In the genomic region with DNA sequence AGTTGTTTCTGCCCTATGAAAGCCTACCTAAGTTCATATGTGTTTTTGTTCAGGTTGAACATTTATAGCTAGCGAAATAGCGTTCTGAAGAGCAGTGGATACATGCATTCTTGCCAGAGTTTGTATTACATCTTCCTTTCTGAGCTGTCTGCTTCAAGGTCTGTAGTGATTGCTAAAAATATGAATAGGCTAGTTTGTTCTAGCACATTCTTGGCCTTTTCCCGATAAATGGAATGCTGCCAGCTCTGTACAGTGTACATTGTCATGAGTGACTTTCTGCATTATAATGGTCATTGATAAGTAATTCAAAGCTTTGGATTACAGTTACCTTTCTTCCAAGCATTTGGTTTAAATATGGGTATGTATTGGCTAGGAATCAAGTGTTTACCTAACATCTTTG, we compare ENCODE assay signal across 8 mouse cellular contexts. TPM values are rescaled to one million over a fixed set of nuclear protein-coding genes. Genes with fewer than 3 reads are reported as not detected.
DNase-seq lines count a peak whose midpoint lies in the region; ATAC-seq and TF ChIP-seq lines count a peak whose summit lies in the region.

No protein-coding gene starts in this region.

- H3K27ac ChIP-seq in cerebellum, adult 2 months (ENCODE audit: insufficient read depth, low read length), result no peak overlapping the region
- no peak overlapping the region for H3K27ac ChIP-seq in lung, postnatal 0 days (ENCODE audit: low read length)
- no peak overlapping the region for H3K27ac ChIP-seq in limb, embryonic 11.5 days (replicated peaks; ENCODE audit: low read depth, low read length)
- H3K27ac ChIP-seq in stomach, embryonic 15.5 days, result no peak overlapping the region

- no peaks in the 10 kb centered on the region for H3K9me3 ChIP-seq in lung, postnatal 0 days (ENCODE audit: low read length)
- H3K9me3 ChIP-seq in limb, embryonic 11.5 days (ENCODE audit: control insufficient read depth, low read length), result no peaks in the 10 kb centered on the region
- H3K9me3 ChIP-seq in stomach, embryonic 15.5 days, result no peaks in the 10 kb centered on the region

- H3K4me1 ChIP-seq in cerebellum, adult 2 months (ENCODE audit: control insufficient read depth, insufficient read depth, low read length), result no peaks in the 10 kb centered on the region
- peaks cover 7% of the 10 kb centered on the region; the same call in 1 of the 2 replicates for H3K4me1 ChIP-seq in lung, postnatal 0 days (ENCODE audit: insufficient read depth, low read depth, low read length)
- no peaks in the 10 kb centered on the region for H3K4me1 ChIP-seq in limb, embryonic 11.5 days (ENCODE audit: control insufficient read depth, insufficient read depth, low read length)
- no peaks in the 10 kb centered on the region for H3K4me1 ChIP-seq in stomach, embryonic 15.5 days

- H3K9ac ChIP-seq in lung, postnatal 0 days (replicated peaks; ENCODE audit: low read depth), result no peak overlapping the region
- no peak overlapping the region for H3K9ac ChIP-seq in limb, embryonic 11.5 days (ENCODE audit: low read length)
- no peak overlapping the region for H3K9ac ChIP-seq in stomach, embryonic 15.5 days

- no peak for ATAC-seq in lung, postnatal 0 days
- ATAC-seq in limb, embryonic 11.5 days (ENCODE audit: insufficient number of reproducible peaks, low FRiP score, low TSS enrichment, low read depth), result no peak
- ATAC-seq in stomach, embryonic 15.5 days (ENCODE audit: insufficient read depth, low FRiP score, low read depth), result no peak

- TF ChIP-seq EP300 in lung, postnatal 0 days (IDR thresholded peaks at IDR 0.05), result no peak

- TF ChIP-seq CTCF in cerebellum, adult 2 months (IDR thresholded peaks at IDR 0.05; ENCODE audit: borderline replicate concordance, insufficient read depth, low read depth, low read length), result no peak
- TF ChIP-seq CTCF in lung, postnatal 0 days (IDR thresholded peaks at IDR 0.05), result no peak

- H3K27me3 ChIP-seq in cerebellum, adult 2 months (ENCODE audit: control insufficient read depth, insufficient read depth, low read length), result no peaks in the 10 kb centered on the region
- peaks cover 13% of the 10 kb centered on the region; the same call in 1 of the 2 replicates for H3K27me3 ChIP-seq in lung, postnatal 0 days (replicated peaks; ENCODE audit: insufficient read depth, low read length)
- H3K27me3 ChIP-seq in limb, embryonic 11.5 days (ENCODE audit: control insufficient read depth, insufficient read depth, low read length), result peaks cover 10% of the 10 kb centered on the region
- no peaks in the 10 kb centered on the region for H3K27me3 ChIP-seq in stomach, embryonic 15.5 days (replicated peaks)

- under 1% methylated on average over 3 of the region's 3 CpGs for WGBS in cerebellum, adult 2 months
- 0% methylated on average over 3 of the region's 3 CpGs for WGBS in lung, postnatal 0 days
- 11% methylated on average over 3 of the region's 3 CpGs for WGBS in limb, embryonic 11.5 days
- 3% methylated on average over 3 of the region's 3 CpGs for WGBS in stomach, embryonic 15.5 days

- peak overlapping the region; percentile 99 for H3K4me2 ChIP-seq in lung, postnatal 0 days (replicated peaks; ENCODE audit: low read depth, low read length)
- peak overlapping the region; percentile 48 for H3K4me2 ChIP-seq in limb, embryonic 11.5 days (ENCODE audit: low read depth, severe bottlenecking)
- H3K4me2 ChIP-seq in stomach, embryonic 15.5 days, result peak overlapping the region; percentile 95

- no peak for TF ChIP-seq POLR2A in cerebellum, adult 2 months (IDR thresholded peaks at IDR 0.05; ENCODE audit: borderline replicate concordance, insufficient read depth, low read length)

- peak overlapping the region; percentile 92 for H3K4me3 ChIP-seq in cerebellum, adult 2 months (replicated peaks; ENCODE audit: insufficient read depth, low read depth, low read length)
- peak overlapping the region; percentile 68 for H3K4me3 ChIP-seq in lung, postnatal 0 days (ENCODE audit: low read depth, low read length)
- H3K4me3 ChIP-seq in limb, embryonic 11.5 days (ENCODE audit: low read depth, low read length), result peak overlapping the region; percentile 71
- H3K4me3 ChIP-seq in stomach, embryonic 15.5 days (replicated peaks), result peak overlapping the region; percentile 87

- peaks cover 13% of the 10 kb centered on the region for H3K36me3 ChIP-seq in lung, postnatal 0 days (ENCODE audit: insufficient read depth, low read length)
- H3K36me3 ChIP-seq in limb, embryonic 11.5 days (ENCODE audit: control insufficient read depth, insufficient read depth, low read length), result peaks cover 11% of the 10 kb centered on the region
- H3K36me3 ChIP-seq in stomach, embryonic 15.5 days, result peaks cover 17% of the 10 kb centered on the region

- DNase-seq in cerebellum, adult 2 months, result peak in 1 of 2 experiments; percentile 14
- DNase-seq in cerebellum, adult 11-12 months, result no peak
- no peak for DNase-seq in lung, postnatal 0 days (ENCODE audit: low spot score)
- DNase-seq in lung, postnatal 36 days, result no peak
- DNase-seq in limb, embryonic 11.5 days (ENCODE audit: low spot score), result no peak
- no peak for DNase-seq in right cerebral cortex, adult 2 months (ENCODE audit: low spot score in 2 of 2)
- DNase-seq in kidney, postnatal 25 days, result no peak

RNA-seq across cellular contexts. Expression of gene Alg11, which starts 0.6 kb away (rescaled TPM):
- polyA plus RNA-seq in cerebellum, adult 2 months (2012; rRNA removed), result 15.1 and 15.5 TPM in 2 replicates
- polyA plus RNA-seq in lung, postnatal 0 days (2015; fragmentation: Nextera tagmentation; extraction: Ambion mirVana), result 13.3 and 13.6 TPM in 2 replicates
- 34.5 and 43.8 TPM in 2 replicates for polyA plus RNA-seq in limb, embryonic 11.5 days (2014; fragmentation: Nextera tagmentation; extraction: Ambion mirVana)
- polyA plus RNA-seq in stomach, embryonic 15.5 days (2015; fragmentation: Nextera tagmentation; extraction: Ambion mirVana), result 31.0 and 38.2 TPM in 2 replicates

RNA-seq across cellular contexts. Expression of gene Atp7b, which starts 1.0 kb away (rescaled TPM):
- polyA plus RNA-seq in cerebellum, adult 2 months (2012; rRNA removed), result 2.2 and 2.6 TPM in 2 replicates
- 7.3 and 12.0 TPM in 2 replicates for polyA plus RNA-seq in lung, postnatal 0 days (2015; fragmentation: Nextera tagmentation; extraction: Ambion mirVana)
- polyA plus RNA-seq in limb, embryonic 11.5 days (2014; fragmentation: Nextera tagmentation; extraction: Ambion mirVana), result 0.78 and 0.93 TPM in 2 replicates
- 8.4 and 9.5 TPM in 2 replicates for polyA plus RNA-seq in stomach, embryonic 15.5 days (2015; fragmentation: Nextera tagmentation; extraction: Ambion mirVana)

Comparison
In these comparisons a context has a peak if more than half of its experiments do, and no peak if none do; other contexts are left out.
1. H3K4me2 ChIP-seq: peak in every context shown above with its lines; median percentile 99 in lung, postnatal 0 days; 95 in stomach, embryonic 15.5 days; 48 in limb, embryonic 11.5 days.